Mouse (Mus musculus): ENCODE data around the gene Trak1. TPM values are rescaled to one million over a fixed set of nuclear protein-coding genes. Genes with fewer than 3 reads are reported as not detected.
A peak's percentile ranks its signal among the peaks of the same experiment; 100 is the strongest.

Trak1 gene
- polyA plus RNA-seq, 1 experiment from 2014 or later = 5.1 TPM

GRCm38 (mm10) chr9:121383180-121383586, 85.9 kb downstream of the Trak1 start:
- H3K4me1 ChIP-seq (ENCODE audit: insufficient read depth) = peaks cover 35% of the 10 kb centered on the region
- H3K27ac ChIP-seq (ENCODE audit: low read depth) = peak overlapping the region; percentile 85
- DNase-seq (no peak), ATAC-seq (peak; percentile 60)
- no peaks in the 10 kb centered on the region for H3K27me3 ChIP-seq (ENCODE audit: insufficient read depth, low read length)
- no peaks in the 10 kb centered on the region for H3K36me3 ChIP-seq (replicated peaks; ENCODE audit: insufficient read depth, low read length)
- H3K4me2 ChIP-seq (ENCODE audit: low read depth, low read length) = peak overlapping the region; percentile 46; the same call in 1 of the 2 replicates
- 74% methylated on average over 9 of the region's 9 CpGs for WGBS (ENCODE audit: insufficient replicate concordance)
- peak overlapping the region; percentile 28; the same call in 1 of the 2 replicates for H3K9ac ChIP-seq (replicated peaks)
- TF ChIP-seq EP300 (IDR thresholded peaks at IDR 0.05; ENCODE audit: low read depth) (no peak), CTCF (IDR thresholded peaks at IDR 0.05; ENCODE audit: low read depth) (no peak)
- no peaks in the 10 kb centered on the region for H3K9me3 ChIP-seq (ENCODE audit: low read length)
- no peak overlapping the region for H3K4me3 ChIP-seq (ENCODE audit: low read depth, low read length)

DNA sequence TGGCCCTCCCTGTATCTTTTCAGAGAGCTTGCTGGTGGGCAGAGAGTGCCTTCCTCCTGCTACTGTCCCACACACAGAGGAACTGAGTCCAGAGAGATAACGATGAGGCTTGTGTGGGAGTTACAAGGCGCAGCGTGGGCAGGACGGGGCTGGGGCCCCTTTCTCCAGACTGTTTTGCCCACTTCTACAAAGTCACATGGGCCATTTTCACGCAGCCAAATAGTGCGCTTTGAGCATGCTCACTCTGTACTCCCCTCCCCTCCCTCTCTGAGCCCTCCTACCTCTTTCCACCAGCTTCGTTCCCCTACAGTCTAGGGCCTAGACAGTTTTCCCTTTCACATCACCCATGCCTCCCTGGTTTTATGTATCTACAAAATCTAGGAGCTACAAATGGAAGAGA, 87.3 kb downstream of the Trak1 start:
- Histone ChIP-seq H3K27me3 (ENCODE audit: insufficient read depth, low read length) (no peaks in the 10 kb centered on the region), H3K4me2 (ENCODE audit: low read depth, low read length) (peak overlapping the region; percentile 28; the same call in 1 of the 2 replicates), H3K9ac (replicated peaks) (no peak overlapping the region), H3K4me3 (ENCODE audit: low read depth, low read length) (no peak overlapping the region), H3K27ac (ENCODE audit: low read depth) (no peak overlapping the region), H3K9me3 (ENCODE audit: low read length) (no peaks in the 10 kb centered on the region), H3K36me3 (replicated peaks; ENCODE audit: insufficient read depth, low read length) (no peaks in the 10 kb centered on the region), H3K4me1 (ENCODE audit: insufficient read depth) (peaks cover 34% of the 10 kb centered on the region)
- DNase-seq (no peak), ATAC-seq (no peak)
- WGBS (ENCODE audit: insufficient replicate concordance) = 32% methylated on average over 7 of the region's 7 CpGs
- TF ChIP-seq CTCF (IDR thresholded peaks at IDR 0.05; ENCODE audit: low read depth) (no peak), EP300 (IDR thresholded peaks at IDR 0.05; ENCODE audit: low read depth) (no peak)

- Histone ChIP-seq H3K27me3 (ENCODE audit: insufficient read depth, low read length) (no peaks in the 10 kb centered on the region), H3K9me3 (ENCODE audit: low read length) (no peaks in the 10 kb centered on the region), H3K4me1 (ENCODE audit: insufficient read depth) (peaks cover 31% of the 10 kb centered on the region), H3K4me2 (ENCODE audit: low read depth, low read length) (peak overlapping the region; percentile 28; the same call in 1 of the 2 replicates), H3K36me3 (replicated peaks; ENCODE audit: insufficient read depth, low read length) (no peaks in the 10 kb centered on the region), H3K27ac (ENCODE audit: low read depth) (no peak overlapping the region), H3K4me3 (ENCODE audit: low read depth, low read length) (no peak overlapping the region), H3K9ac (replicated peaks) (no peak overlapping the region; the same call in 1 of the 2 replicates)
- TF ChIP-seq CTCF (IDR thresholded peaks at IDR 0.05; ENCODE audit: low read depth) (peak; percentile 95), EP300 (IDR thresholded peaks at IDR 0.05; ENCODE audit: low read depth) (no peak)
- DNase-seq (peak; percentile 85), ATAC-seq (no peak)
- WGBS (ENCODE audit: insufficient replicate concordance) = 37% methylated on average over 16 of the region's 16 CpGs
These were observed 87.9 kb downstream of the Trak1 start for GRCm38 (mm10) chr9:121385091-121385748.

GRCm38 (mm10) chr9:121385749-121386350, 88.5 kb downstream of the Trak1 start:
- H3K4me1 ChIP-seq (ENCODE audit: insufficient read depth) = peaks cover 28% of the 10 kb centered on the region
- H3K27me3 ChIP-seq (ENCODE audit: insufficient read depth, low read length) = no peaks in the 10 kb centered on the region
- no peak overlapping the region for H3K4me3 ChIP-seq (ENCODE audit: low read depth, low read length)
- H3K9ac ChIP-seq (replicated peaks) = no peak overlapping the region; the same call in 1 of the 2 replicates
- 85% methylated on average over 12 of the region's 12 CpGs for WGBS (ENCODE audit: insufficient replicate concordance)
- H3K27ac ChIP-seq (ENCODE audit: low read depth) = no peak overlapping the region
- H3K36me3 ChIP-seq (replicated peaks; ENCODE audit: insufficient read depth, low read length) = no peaks in the 10 kb centered on the region
- no peak overlapping the region for H3K4me2 ChIP-seq (ENCODE audit: low read depth, low read length)
- ATAC-seq (no peak), DNase-seq (no peak)
- H3K9me3 ChIP-seq (ENCODE audit: low read length) = no peaks in the 10 kb centered on the region
- no peak for TF ChIP-seq CTCF (IDR thresholded peaks at IDR 0.05; ENCODE audit: low read depth)
- TF ChIP-seq EP300 (IDR thresholded peaks at IDR 0.05; ENCODE audit: low read depth) = no peak

GRCm38 (mm10) chr9:121387539-121388272, 90.4 kb downstream of the Trak1 start:
- Histone ChIP-seq H3K9ac (replicated peaks) (no peak overlapping the region), H3K4me2 (ENCODE audit: low read depth, low read length) (no peak overlapping the region), H3K27me3 (ENCODE audit: insufficient read depth, low read length) (no peaks in the 10 kb centered on the region), H3K27ac (ENCODE audit: low read depth) (no peak overlapping the region), H3K36me3 (replicated peaks; ENCODE audit: insufficient read depth, low read length) (peaks cover 5% of the 10 kb centered on the region; the same call in 1 of the 2 replicates), H3K4me3 (ENCODE audit: low read depth, low read length) (no peak overlapping the region), H3K4me1 (ENCODE audit: insufficient read depth) (peaks cover 19% of the 10 kb centered on the region), H3K9me3 (ENCODE audit: low read length) (no peaks in the 10 kb centered on the region)
- 81% methylated on average over 9 of the region's 9 CpGs for WGBS (ENCODE audit: insufficient replicate concordance)
- TF ChIP-seq EP300 (IDR thresholded peaks at IDR 0.05; ENCODE audit: low read depth) (no peak), CTCF (IDR thresholded peaks at IDR 0.05; ENCODE audit: low read depth) (no peak)
- ATAC-seq (no peak), DNase-seq (no peak)

Data from liver, postnatal 0 days (tissue).